Mouse (Mus musculus) brain, embryonic 14.5 days (tissue): ENCODE measurements at regions not wholly inside any gene's neighbourhood (a gene's known extent, or its start where the extent isn't known, plus 50 kb on each side); places are given as distances from the start of the nearest gene placed in this dataset.

Experiments used
- CTCF ChIP-seq: fragments of 200-500 bp; IDR thresholded peaks from 2 replicates; pipeline ENCODE4 v1.5.1; 2012; ENCODE audit warnings: inconsistent platforms, mild to moderate bottlenecking, moderate library complexity, borderline replicate concordance; ENCODE audit not compliant: insufficient read depth, insufficient read length; ENCODE audit errors: extremely low read depth
- POLR2A ChIP-seq: fragments of 200-500 bp; IDR thresholded peaks from 2 replicates; pipeline ENCODE4 v1.6.1; 2012; ENCODE audit warnings: mild to moderate bottlenecking, inconsistent platforms, borderline replicate concordance; ENCODE audit not compliant: poor library complexity, insufficient read depth, insufficient read length, severe bottlenecking; ENCODE audit errors: extremely low read depth

DNA sequence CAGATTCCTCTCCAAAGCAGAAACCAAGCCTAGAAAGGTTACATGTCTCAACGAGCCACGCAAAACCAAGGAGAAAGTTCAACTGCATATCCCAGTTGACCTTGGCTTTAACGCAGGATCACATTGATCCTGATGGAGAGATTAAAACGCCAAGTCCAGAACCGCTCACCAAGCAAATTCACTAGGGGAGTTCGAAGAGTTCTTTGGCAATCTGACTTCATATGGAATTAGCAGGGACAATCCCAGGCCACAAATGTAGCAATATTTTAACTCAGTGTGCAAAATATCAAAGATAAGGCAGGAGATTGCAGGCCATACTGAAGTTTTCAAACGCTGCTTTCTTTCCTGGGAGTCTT lies 358.8 kb upstream of the Paip1 start:
- TF ChIP-seq POLR2A (no peak), CTCF (no peak)
